Mouse (Mus musculus) embryonic stem cell, embryonic (primary cell): ENCODE results near the gene Ndufab1.

ENCODE experiments used
- CTCF ChIA-PET, 4 experiments: fragments of 300-600 bp in 2 of 4; fragments of 350-600 bp in 2 of 4; sonication (Branson Sonifier 250); formaldehyde crosslinking; loops; one replicate each; lab custom pipeline; 2022; ENCODE audit warnings: inconsistent platforms in 2 of 4; lab: Charles Lee
- POLR2A ChIA-PET, 4 experiments: fragments of 300-600 bp in 2 of 4; fragments of 350-600 bp in 2 of 4; sonication (Branson Sonifier 250); formaldehyde crosslinking; loops; one replicate each; lab custom pipeline; 2022; ENCODE audit warnings: antibody characterized with exemption in 4 of 4, inconsistent platforms in 1 of 4; lab: Charles Lee

Ndufab1 gene

GRCm38 (mm10) chr7:122101747-122102244, at the start of gene Ndufab1:
TSS of gene Ndufab1 (minus strand) at chr7:122101886.
- ChIA-PET CTCF (interaction anchor here in 1 of 4 experiments (1.0 kb wide), 1 partner anchor 8 kb away, joined by 3 read pairs; no protein-coding TSS in a partner anchor), POLR2A (interaction anchor here in 3 of 4 experiments (0.7 to 4.4 kb wide), 7 partner anchors 10 to 57 kb away, joined by 3 to 25 read pairs (median 3); partner anchors contain the start of genes Dctn5 (in 2 of the 3), Palb2 (in 2 of the 3) and Plk1 (in 1 of the 3))

- ChIA-PET CTCF (interaction anchor here in 1 of 4 experiments (1.1 kb wide), 1 partner anchor 41 kb away, joined by 3 read pairs; no protein-coding TSS in a partner anchor), POLR2A (interaction anchor here in 1 of 4 experiments (1.6 kb wide), 1 partner anchor 9 kb away, joined by 5 read pairs; the partner anchor contains the start of genes Dctn5 and Palb2)
Measured at GRCm38 (mm10) chr7:122140991-122141390, 39.3 kb upstream of the Ndufab1 start.

GRCm38 (mm10) chr7:122138190-122138589, 36.5 kb upstream of the Ndufab1 start:
- ChIA-PET POLR2A (interaction anchor here in 2 of 4 experiments (0.7 to 1.2 kb wide), 4 partner anchors 8 to 56 kb away, joined by 3 to 5 read pairs (median 3); no protein-coding TSS in a partner anchor), CTCF (interaction anchor here in 1 of 4 experiments (0.7 kb wide), 1 partner anchor 197 kb away, joined by 3 read pairs; no protein-coding TSS in a partner anchor)

GRCm38 (mm10) chr7:122137071-122137470, 35.4 kb upstream of the Ndufab1 start:
- POLR2A ChIA-PET, result interaction anchor here in 1 of 4 experiments (0.9 to 1.2 kb wide), 2 partner anchors 16 to 55 kb away, joined by 3 read pairs; no protein-coding TSS in a partner anchor
- CTCF ChIA-PET, result interaction anchor here in 1 of 4 experiments (0.6 kb wide), 1 partner anchor 785 kb away, joined by 3 read pairs; no protein-coding TSS in a partner anchor

GRCm38 (mm10) chr7:122135070-122135469, 33.4 kb upstream of the Ndufab1 start:
- CTCF ChIA-PET, result interaction anchor here in 2 of 4 experiments (0.6 to 1.2 kb wide), 3 partner anchors 14 to 155 kb away, joined by 3 to 7 read pairs (median 4); no protein-coding TSS in a partner anchor
- POLR2A ChIA-PET, result interaction anchor here in 2 of 4 experiments (0.7 to 2.9 kb wide), 5 partner anchors 11 to 35 kb away, joined by 3 to 25 read pairs (median 4); partner anchors contain the start of genes Ndufab1 (in 1 of the 2) and Plk1 (in 1 of the 2)

GRCm38 (mm10) chr7:122133338-122133625, 31.6 kb upstream of the Ndufab1 start:
- CTCF ChIA-PET, result interaction anchor here in 1 of 4 experiments (0.6 to 1.8 kb wide), 5 partner anchors 25 to 389 kb away, joined by 3 to 8 read pairs (median 4); partner anchors contain the start of gene Plk1
- POLR2A ChIA-PET, result interaction anchor here (0.6 to 2.9 kb wide), 58 partner anchors 9 to 426 kb away, joined by 3 to 25 read pairs (median 5); partner anchors contain the start of genes Ears2 (in 3 of the 4), Ubfd1 (in 3 of the 4), Ndufab1 (in 2 of the 4) and Plk1 (in 2 of the 4)

GRCm38 (mm10) chr7:122132497-122133337, 31.0 kb upstream of the Ndufab1 start, which contains the start of the genes Palb2 and Dctn5:
TSS of gene Palb2 (minus strand) at chr7:122132985.
TSS of gene Dctn5 (plus strand) at chr7:122133041.
- POLR2A ChIA-PET, result interaction anchor here (0.6 to 2.9 kb wide), 64 partner anchors 9 to 425 kb away, joined by 3 to 25 read pairs (median 5); partner anchors contain the start of genes Ears2 (in 3 of the 4), Ubfd1 (in 3 of the 4), Ndufab1 (in 2 of the 4) and Plk1 (in 2 of the 4)

GRCm38 (mm10) chr7:122131834-122132233, 30.1 kb upstream of the Ndufab1 start:
- POLR2A ChIA-PET, result interaction anchor here (0.9 to 2.6 kb wide), 23 partner anchors 8 to 113 kb away, joined by 3 to 18 read pairs (median 6); partner anchors contain the start of genes Ears2 (in 2 of the 4), Ubfd1 (in 2 of the 4) and Plk1 (in 1 of the 4)
- CTCF ChIA-PET, result interaction anchor here in 1 of 4 experiments (1.1 to 1.8 kb wide), 2 partner anchors 32 to 68 kb away, joined by 4 to 8 read pairs; no protein-coding TSS in a partner anchor

More at GRCm38 (mm10) chr7:122132497-122133337, 31.0 kb upstream of the Ndufab1 start, which contains the start of the genes Palb2 and Dctn5:
- CTCF ChIA-PET, result interaction anchor here in 1 of 4 experiments (0.6 to 1.8 kb wide), 6 partner anchors 26 to 676 kb away, joined by 3 to 8 read pairs (median 4); partner anchors contain the start of gene Plk1

- ChIA-PET CTCF (interaction anchor here in 1 of 4 experiments (1.4 kb wide), 1 partner anchor 28 kb away, joined by 3 read pairs; no protein-coding TSS in a partner anchor), POLR2A (interaction anchor here in 2 of 4 experiments (0.6 to 1.8 kb wide), 3 partner anchors 24 to 191 kb away, joined by 3 to 4 read pairs (median 3); no protein-coding TSS in a partner anchor)
Measured at GRCm38 (mm10) chr7:122126946-122127345, 25.3 kb upstream of the Ndufab1 start.

- ChIA-PET CTCF (no interaction called here), POLR2A (interaction anchor here in 3 of 4 experiments (0.6 to 1.8 kb wide), 4 partner anchors 25 to 58 kb away, joined by 3 to 4 read pairs (median 4); no protein-coding TSS in a partner anchor)
Measured at GRCm38 (mm10) chr7:122125636-122126035, 23.9 kb upstream of the Ndufab1 start.

- ChIA-PET POLR2A (interaction anchor here in 3 of 4 experiments (0.8 to 2.0 kb wide), 5 partner anchors 8 to 10 kb away, joined by 3 to 8 read pairs (median 6); partner anchors contain the start of genes Dctn5 (in 2 of the 3) and Palb2 (in 2 of the 3)), CTCF (no interaction called here)
Measured at GRCm38 (mm10) chr7:122123518-122123917, 21.8 kb upstream of the Ndufab1 start.

- ChIA-PET POLR2A (interaction anchor here in 1 of 4 experiments (0.8 to 1.7 kb wide), 3 partner anchors 9 to 25 kb away, joined by 3 to 9 read pairs (median 4); partner anchors contain the start of genes Dctn5 and Palb2), CTCF (no interaction called here)
Measured at GRCm38 (mm10) chr7:122108206-122108605, 6.5 kb upstream of the Ndufab1 start.

- POLR2A ChIA-PET, result interaction anchor here in 3 of 4 experiments (0.7 to 4.4 kb wide), 12 partner anchors 10 to 58 kb away, joined by 3 to 25 read pairs (median 5); partner anchors contain the start of genes Dctn5 (in 2 of the 3), Ears2 (in 2 of the 3), Palb2 (in 2 of the 3) and Ubfd1 (in 2 of the 3)
Measured at GRCm38 (mm10) chr7:122101014-122101746, 506 bp downstream of the Ndufab1 start.

GRCm38 (mm10) chr7:122099222-122099621, 2.5 kb downstream of the Ndufab1 start:
- CTCF ChIA-PET, result interaction anchor here in 3 of 4 experiments (0.6 to 2.9 kb wide), 9 partner anchors 12 to 135 kb away, joined by 3 to 15 read pairs (median 7); partner anchors contain the start of genes Dctn5 (in 1 of the 3), Ears2 (in 1 of the 3), Palb2 (in 1 of the 3) and Ubfd1 (in 1 of the 3)
- POLR2A ChIA-PET, result interaction anchor here in 3 of 4 experiments (0.6 to 4.4 kb wide), 27 partner anchors 9 to 118 kb away, joined by 3 to 25 read pairs (median 3); partner anchors contain the start of genes Dctn5 (in 3 of the 3), Ears2 (in 2 of the 3), Palb2 (in 2 of the 3) and Ubfd1 (in 2 of the 3)

More at GRCm38 (mm10) chr7:122101014-122101746, 506 bp downstream of the Ndufab1 start:
- CTCF ChIA-PET, result interaction anchor here in 3 of 4 experiments (0.6 to 2.9 kb wide), 3 partner anchors 7 to 153 kb away, joined by 3 to 12 read pairs (median 3); no protein-coding TSS in a partner anchor

- ChIA-PET CTCF (interaction anchor here in 1 of 4 experiments (2.7 kb wide), 1 partner anchor 35 kb away, joined by 8 read pairs; the partner anchor contains the start of genes Dctn5 and Palb2), POLR2A (interaction anchor here in 1 of 4 experiments (0.6 to 4.4 kb wide), 5 partner anchors 9 to 150 kb away, joined by 3 to 25 read pairs (median 3); partner anchors contain the start of genes Dctn5 and Palb2)
Measured at GRCm38 (mm10) chr7:122098009-122098408, 3.7 kb downstream of the Ndufab1 start.
